Mouse (Mus musculus) cerebellum, adult 2 months (tissue): Measurements from ENCODE around the gene Fas. TPM values are rescaled to one million over a fixed set of nuclear protein-coding genes. Genes with fewer than 3 reads are reported as not detected.

Source experiments
- DNase-seq, 2 experiments: peaks; one replicate each; pipeline ENCODE4 v3.0.0; 2021
- H3K27ac ChIP-seq: fragments of 200-500 bp; 2 replicates; pipeline ENCODE4 v1.5.1; 2012; ENCODE audit warnings: low read length, control low read depth, inconsistent platforms; ENCODE audit not compliant: insufficient read depth
- H3K27me3 ChIP-seq: fragments of 200-500 bp; 2 replicates; pipeline ENCODE4 v1.6.1; 2012; ENCODE audit warnings: inconsistent platforms, mild to moderate bottlenecking, low read length, moderate library complexity; ENCODE audit not compliant: control insufficient read depth, insufficient read depth
- H3K4me1 ChIP-seq: fragments of 200-500 bp; 2 replicates; pipeline ENCODE4 v1.6.1; 2011; ENCODE audit warnings: low read length; ENCODE audit not compliant: control insufficient read depth, insufficient read depth
- H3K4me3 ChIP-seq: fragments of 200-500 bp; replicated peaks from 2 replicates; pipeline ENCODE3; 2011; ENCODE audit warnings: mild to moderate bottlenecking, low read depth, low read length, control low read depth; ENCODE audit not compliant: insufficient read depth
- CTCF ChIP-seq: fragments of 200-500 bp; IDR thresholded peaks from 2 replicates; pipeline ENCODE4 v1.5.1; 2011; ENCODE audit warnings: low read depth, mild to moderate bottlenecking, control low read depth, low read length, moderate library complexity, borderline replicate concordance; ENCODE audit not compliant: insufficient read depth
- POLR2A ChIP-seq: fragments of 200-500 bp; IDR thresholded peaks from 2 replicates; pipeline ENCODE4 v1.6.1; 2011; ENCODE audit warnings: low read length, control low read depth, borderline replicate concordance; ENCODE audit not compliant: insufficient read depth
- WGBS: fragments of 180-500 bp; shearing (Covaris S2); methylation state at CpG from one replicate; pipeline ENCODE4 v1.1.7; 2018; 5-methylcytosine and 5-hydroxymethylcytosine counted together
- polyA plus RNA-seq: library from polyadenylated mRNA; depleted of rRNA; stranded (reverse); fragments of >200 nt; gene quantifications from 2 replicates; pipeline ENCODE4 v1.2.3, GENCODE M21; 2012

Fas gene
- polyA plus RNA-seq, 1 experiment, result 1.8 TPM

- no peaks in the 10 kb centered on the region for H3K27me3 ChIP-seq
- TF ChIP-seq POLR2A, result no peak
- TF ChIP-seq CTCF, result no peak
- H3K4me1 ChIP-seq, result no peaks in the 10 kb centered on the region
- no peak overlapping the region for H3K27ac ChIP-seq
- H3K4me3 ChIP-seq, result no peak overlapping the region
- WGBS, result 36% methylated on average over 14 of the region's 14 CpGs
- no peak for DNase-seq
Measured at GRCm38 (mm10) chr19:34254101-34254879, 36.2 kb upstream of the Fas start.

- Histone ChIP-seq H3K4me3 (no peak within 1 kb of the TSS), H3K27ac (no peak within 1 kb of the TSS), H3K27me3 (no peaks in the 10 kb centered on the region), H3K4me1 (no peaks in the 10 kb centered on the region)
- TF ChIP-seq CTCF (no peak), POLR2A (no peak)
- DNase-seq, result no peak
- 66% methylated on average over 16 of the region's 16 CpGs for WGBS
Measured at GRCm38 (mm10) chr19:34254880-34255681, 35.4 kb upstream of the Fas start, which contains the start of gene Acta2. Gene Acta2, minus strand, starts transcription at chr19:34255590.

- H3K4me3 ChIP-seq, result no peak overlapping the region
- H3K27ac ChIP-seq, result no peak overlapping the region
- no peak for TF ChIP-seq POLR2A
- no peak for TF ChIP-seq CTCF
- no peaks in the 10 kb centered on the region for H3K4me1 ChIP-seq
- DNase-seq, result no peak
- 57% methylated on average over 5 of the region's 5 CpGs for WGBS
- H3K27me3 ChIP-seq, result no peaks in the 10 kb centered on the region
Measured at GRCm38 (mm10) chr19:34256149-34256548, 34.3 kb upstream of the Fas start.

- no peak overlapping the region for H3K4me3 ChIP-seq
- H3K27ac ChIP-seq, result no peak overlapping the region
- TF ChIP-seq POLR2A (no peak), CTCF (no peak)
- H3K27me3 ChIP-seq, result no peaks in the 10 kb centered on the region
- WGBS, result 89% methylated on average over 2 of the region's 2 CpGs
- no peaks in the 10 kb centered on the region for H3K4me1 ChIP-seq
- no peak for DNase-seq
Measured at GRCm38 (mm10) chr19:34256936-34257335, 33.5 kb upstream of the Fas start.

GRCm38 (mm10) chr19:34262273-34262974, 28.0 kb upstream of the Fas start:
- DNase-seq, result no peak
- TF ChIP-seq CTCF, result no peak
- TF ChIP-seq POLR2A, result no peak

GRCm38 (mm10) chr19:34265604-34266193, 24.8 kb upstream of the Fas start:
- WGBS, result 43% methylated on average over 5 of the region's 5 CpGs
- no peaks in the 10 kb centered on the region for H3K27me3 ChIP-seq

More at GRCm38 (mm10) chr19:34262273-34262974, 28.0 kb upstream of the Fas start:
- no peaks in the 10 kb centered on the region for H3K27me3 ChIP-seq
- H3K4me3 ChIP-seq, result no peak overlapping the region
- no peaks in the 10 kb centered on the region for H3K4me1 ChIP-seq
- WGBS, result 85% methylated on average over 2 of the region's 2 CpGs
- no peak overlapping the region for H3K27ac ChIP-seq

GRCm38 (mm10) chr19:34268991-34269390, 21.5 kb upstream of the Fas start:
- Histone ChIP-seq H3K27me3 (no peaks in the 10 kb centered on the region), H3K27ac (no peak overlapping the region), H3K4me3 (no peak overlapping the region), H3K4me1 (no peaks in the 10 kb centered on the region)
- WGBS, result 6% methylated on average over 1 of the region's 1 CpGs
- DNase-seq, result no peak
- no peak for TF ChIP-seq POLR2A
- no peak for TF ChIP-seq CTCF

More at GRCm38 (mm10) chr19:34265604-34266193, 24.8 kb upstream of the Fas start:
- H3K4me1 ChIP-seq, result no peaks in the 10 kb centered on the region
- H3K27ac ChIP-seq, result no peak overlapping the region
- H3K4me3 ChIP-seq, result no peak overlapping the region
- DNase-seq, result no peak
- TF ChIP-seq CTCF, result no peak
- no peak for TF ChIP-seq POLR2A
